Mouse (Mus musculus): ENCODE measurements at regions not wholly inside any gene's neighbourhood (a gene's known extent, or its start where the extent isn't known, plus 50 kb on each side); places are given as distances from the start of the nearest gene placed in this dataset.
A peak's percentile ranks its signal among the peaks of the same experiment; 100 is the strongest.
"Not testable (repeated sequence)": the region's sequence is repeated elsewhere in the genome, so short reads cannot be mapped to it uniquely, and the experiment has no call there.

DNA sequence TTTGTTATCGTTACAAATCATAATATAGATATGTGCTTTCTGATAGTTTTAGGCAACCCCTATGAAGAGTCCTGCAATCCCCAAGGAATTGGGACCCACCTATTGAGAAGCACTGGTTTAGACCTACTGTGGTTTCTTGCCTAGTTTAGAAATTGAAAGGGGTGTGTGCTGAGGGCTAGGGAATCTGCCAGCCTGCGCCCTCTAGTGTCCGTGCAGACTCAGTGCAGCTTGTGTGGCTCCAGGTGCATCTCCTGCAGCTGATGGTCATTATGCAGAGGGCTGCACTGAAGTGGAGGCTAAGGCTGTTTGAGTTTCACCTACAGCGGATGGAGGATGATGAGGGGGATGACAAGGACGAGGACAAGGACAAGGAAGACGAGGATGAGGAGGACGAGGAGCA is 363.8 kb downstream of the Hpcal1 start:
- DNase-seq; H3K4me1 ChIP-seq (ENCODE audit: control insufficient read depth, insufficient read depth, low read length); H3K4me3 ChIP-seq; H3K9ac ChIP-seq (ENCODE audit: low read depth, low read length); H3K27ac ChIP-seq; H3K36me3 ChIP-seq (ENCODE audit: control insufficient read depth, insufficient read depth, low read length); H3K79me2 ChIP-seq (replicated peaks; ENCODE audit: control insufficient read depth, insufficient read depth, low read length); H3K27me3 ChIP-seq (ENCODE audit: control insufficient read depth, insufficient read depth, low read length): not testable (repeated sequence)
- 58% methylated on average over 7 of the region's 7 CpGs for WGBS
- TF ChIP-seq CTCF (IDR thresholded peaks at IDR 0.05), result peak; percentile 48
- intact Hi-C loops (cut with DNase I), result loop anchor here (10.0 kb wide), 1 partner anchor 170 kb away; no protein-coding TSS in a partner anchor
